Mouse (Mus musculus): ENCODE measurements around the gene Xpo5. TPM values are rescaled to one million over a fixed set of nuclear protein-coding genes. Genes with fewer than 3 reads are reported as not detected.
A peak's percentile ranks its signal among the peaks of the same experiment; 100 is the strongest.

Gene Xpo5
- total RNA-seq, 2 experiments from 2014 or later: 45.7 to 85.4 TPM

DNA sequence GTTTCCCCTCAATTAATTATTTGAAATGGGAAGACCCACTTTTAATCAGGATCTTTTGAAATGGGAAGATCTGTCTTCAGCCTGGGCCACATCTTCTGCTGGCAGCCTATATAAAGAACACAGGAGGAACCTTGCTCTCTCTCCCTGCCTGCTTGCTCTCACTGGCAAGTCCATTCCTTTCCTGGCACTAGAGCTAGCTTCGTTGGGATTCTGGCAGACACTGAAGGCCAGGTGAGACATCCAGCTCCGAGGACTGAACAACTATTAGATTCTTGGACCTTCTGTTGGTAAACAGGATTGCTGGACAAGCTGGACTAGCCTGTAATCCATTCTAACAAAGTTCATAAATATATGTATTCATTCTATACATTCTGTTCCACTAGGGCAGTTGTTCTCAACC is 13.8 kb upstream of the Xpo5 start:
- no peak for DNase-seq (ENCODE audit: low spot score in 2 of 2)

DNA sequence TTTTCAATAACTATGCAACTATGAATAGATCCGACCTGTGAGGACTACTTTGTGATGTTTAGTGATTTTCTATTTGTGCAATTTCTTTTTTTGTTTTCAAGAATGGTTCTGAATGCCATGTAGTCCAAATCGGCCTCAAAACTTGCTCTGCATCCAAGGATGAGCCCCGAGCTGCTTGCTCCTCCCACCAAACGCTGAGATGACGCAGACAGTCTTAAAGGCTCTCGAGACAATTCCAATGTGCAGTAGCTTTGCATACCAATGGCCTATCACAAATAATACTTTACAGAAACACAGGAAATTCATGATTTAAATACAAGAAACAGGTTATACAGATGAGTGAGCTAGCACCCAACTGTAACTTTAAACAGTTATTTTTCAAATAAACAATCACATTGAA is 1.4 kb upstream of the Xpo5 start:
- DNase-seq (ENCODE audit: low spot score in 2 of 2): no peak

DNA sequence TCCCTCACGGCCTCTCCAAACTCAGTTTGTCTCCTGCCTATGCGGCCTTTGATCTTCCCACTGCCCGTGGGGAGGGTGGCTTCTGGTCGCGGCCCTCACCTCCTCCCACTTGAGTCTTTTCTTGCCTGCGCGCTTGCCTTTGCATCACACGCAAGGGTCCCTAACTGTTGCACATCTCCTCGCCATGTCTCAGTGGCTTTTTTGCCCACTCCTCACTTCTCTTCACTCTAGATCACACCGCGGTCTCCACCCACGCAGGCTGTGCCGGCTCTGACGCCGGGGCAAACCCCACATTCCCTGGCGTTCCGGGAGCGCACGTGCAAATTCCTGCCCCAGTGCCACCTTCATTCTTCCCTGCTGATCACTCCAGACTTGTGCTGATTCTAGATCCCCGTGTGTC is 496 bp downstream of the Xpo5 start:
- DNase-seq (ENCODE audit: low spot score in 2 of 2): peak; percentile 41

DNA sequence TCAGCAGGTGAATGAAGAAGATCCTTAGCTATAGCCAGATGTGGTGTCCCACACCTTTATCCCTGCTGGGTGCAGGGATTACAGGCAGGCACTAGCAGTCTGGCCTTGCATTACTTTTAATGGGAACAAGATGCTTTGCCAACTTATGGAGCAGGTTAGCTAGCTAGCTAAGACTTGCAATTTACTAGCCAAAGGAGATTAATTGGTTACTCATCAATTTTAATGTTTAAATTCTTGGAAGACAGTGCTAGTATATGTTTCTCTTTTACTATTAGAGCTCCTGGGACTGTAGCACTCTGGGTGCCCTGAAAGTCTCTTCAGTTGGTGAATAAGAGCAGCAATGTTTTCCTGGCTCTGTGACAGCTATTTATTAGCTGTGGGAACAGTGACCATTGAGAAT is 4.1 kb downstream of the Xpo5 start:
- no peak for DNase-seq (ENCODE audit: low spot score in 2 of 2)

DNA sequence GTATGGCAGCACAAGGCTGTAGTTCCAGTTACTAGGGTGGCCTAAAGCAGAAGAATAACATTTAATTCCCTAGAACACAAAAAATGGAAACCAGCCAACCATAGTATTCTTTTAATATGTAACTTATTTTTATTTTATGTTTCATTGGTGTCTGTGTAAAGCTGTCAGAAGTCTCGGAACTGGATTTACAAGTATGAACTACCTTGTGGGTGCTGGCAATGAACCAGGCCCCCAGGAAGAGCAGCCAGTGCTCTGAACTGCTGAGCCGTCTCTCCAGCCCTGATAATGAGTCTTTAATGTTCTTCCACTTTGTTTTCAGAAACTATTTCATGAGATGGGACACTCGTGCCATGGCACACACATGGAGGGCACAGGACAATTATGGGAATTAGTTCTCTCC is 8.0 kb downstream of the Xpo5 start:
- DNase-seq (ENCODE audit: low spot score in 2 of 2): no peak

DNA sequence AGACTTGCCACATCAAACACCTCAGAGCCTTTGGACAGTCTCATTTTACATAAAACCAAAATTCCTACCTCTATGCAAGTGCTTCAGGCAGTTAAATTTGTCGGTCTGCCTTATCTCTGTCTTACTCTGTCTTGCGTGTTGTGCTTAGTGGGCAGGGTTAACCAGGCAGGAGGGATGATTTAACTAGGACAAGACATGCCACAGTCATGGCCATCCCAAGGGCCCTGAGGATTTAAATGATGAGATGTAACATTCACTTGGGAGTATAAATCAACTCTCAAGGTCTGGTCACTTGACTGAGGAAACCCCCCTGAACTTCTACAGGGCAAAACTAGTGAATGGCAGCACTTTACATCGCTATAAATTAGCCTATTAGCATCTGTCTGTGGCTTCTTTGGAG is 19.0 kb downstream of the Xpo5 start:
- no peak for DNase-seq (ENCODE audit: low spot score in 2 of 2)

DNA sequence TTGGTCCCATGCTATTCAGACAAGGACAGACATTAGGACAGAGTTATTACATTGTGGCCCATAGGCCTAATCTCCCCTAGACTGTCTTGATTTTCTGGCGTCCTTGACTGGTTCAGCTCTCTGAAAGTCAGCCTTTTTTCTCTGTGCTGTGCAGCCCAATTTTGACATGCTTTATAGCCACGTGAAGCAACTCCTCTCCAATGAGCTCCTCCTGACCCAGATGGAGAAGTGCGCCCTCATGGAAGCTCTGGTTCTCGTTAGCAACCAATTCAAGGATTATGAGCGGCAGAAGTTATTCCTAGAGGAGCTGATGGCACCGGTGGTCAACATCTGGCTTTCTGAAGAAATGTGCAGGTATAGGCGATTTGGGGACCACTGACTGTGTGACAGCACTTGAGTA is 25.0 kb downstream of the Xpo5 start:
- peak in 1 of 2 experiments; percentile 45 for DNase-seq (ENCODE audit: low spot score in 2 of 2)

DNA sequence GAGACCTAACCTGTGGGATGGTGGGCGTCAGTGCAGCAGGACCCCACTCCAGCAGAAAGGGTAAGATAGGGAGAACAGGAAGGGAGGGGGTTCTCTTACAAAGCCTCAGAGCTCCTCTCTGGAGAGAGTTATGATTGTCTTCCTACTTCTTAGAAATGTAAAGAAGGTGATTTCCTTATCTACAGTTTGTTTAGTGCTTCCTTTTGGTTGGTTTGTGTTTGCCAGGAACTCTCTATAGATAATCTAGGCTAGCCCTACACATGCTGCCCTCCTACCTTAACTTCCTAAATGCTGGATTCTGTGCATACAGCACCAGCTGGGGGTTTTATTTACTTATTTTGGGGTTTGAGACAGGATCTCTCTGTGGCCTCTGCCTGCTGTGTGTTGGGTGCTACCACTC is 33.5 kb downstream of the Xpo5 start:
- DNase-seq (ENCODE audit: low spot score in 2 of 2): no peak

DNA sequence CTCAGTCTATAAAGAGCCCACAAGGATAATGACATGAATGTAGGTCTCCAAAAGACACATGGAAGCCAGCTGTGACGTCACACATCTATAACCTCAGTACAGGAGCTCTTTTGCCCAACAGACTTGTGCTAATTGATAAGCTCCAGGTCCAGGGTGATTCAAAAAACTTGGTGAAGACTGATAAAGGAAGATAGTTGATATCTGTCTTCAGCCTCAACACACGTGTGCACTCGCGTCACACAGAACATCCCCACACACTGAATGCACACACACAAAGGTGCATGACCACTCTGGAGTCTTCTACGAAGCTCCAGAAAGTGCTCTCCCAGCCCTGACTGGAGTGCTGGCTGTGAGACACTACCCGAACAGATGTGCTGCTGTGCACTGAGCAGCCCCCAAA is 34.5 kb downstream of the Xpo5 start:
- DNase-seq (ENCODE audit: low spot score in 2 of 2): no peak

DNA sequence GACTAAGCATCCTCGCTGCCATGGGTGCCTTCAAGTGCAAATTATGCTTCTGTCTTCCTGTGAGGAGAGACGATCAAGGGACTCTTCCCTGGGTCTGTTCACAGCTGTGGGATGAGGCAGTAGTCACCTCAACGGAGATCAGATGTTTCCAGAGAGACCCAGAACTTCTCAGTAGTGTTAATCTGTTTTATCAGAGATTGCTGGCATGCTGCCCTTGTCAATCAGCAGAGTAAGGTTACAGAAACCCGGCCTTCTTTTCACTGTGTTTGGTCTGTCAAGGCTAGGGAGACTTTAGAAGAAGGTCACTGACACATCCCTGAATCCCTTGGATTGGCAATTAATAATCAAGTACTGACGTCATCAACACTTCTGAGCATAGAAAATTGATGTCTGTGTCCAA is 34.9 kb downstream of the Xpo5 start:
- DNase-seq (ENCODE audit: low spot score in 2 of 2): peak in 1 of 2 experiments; percentile 37

DNA sequence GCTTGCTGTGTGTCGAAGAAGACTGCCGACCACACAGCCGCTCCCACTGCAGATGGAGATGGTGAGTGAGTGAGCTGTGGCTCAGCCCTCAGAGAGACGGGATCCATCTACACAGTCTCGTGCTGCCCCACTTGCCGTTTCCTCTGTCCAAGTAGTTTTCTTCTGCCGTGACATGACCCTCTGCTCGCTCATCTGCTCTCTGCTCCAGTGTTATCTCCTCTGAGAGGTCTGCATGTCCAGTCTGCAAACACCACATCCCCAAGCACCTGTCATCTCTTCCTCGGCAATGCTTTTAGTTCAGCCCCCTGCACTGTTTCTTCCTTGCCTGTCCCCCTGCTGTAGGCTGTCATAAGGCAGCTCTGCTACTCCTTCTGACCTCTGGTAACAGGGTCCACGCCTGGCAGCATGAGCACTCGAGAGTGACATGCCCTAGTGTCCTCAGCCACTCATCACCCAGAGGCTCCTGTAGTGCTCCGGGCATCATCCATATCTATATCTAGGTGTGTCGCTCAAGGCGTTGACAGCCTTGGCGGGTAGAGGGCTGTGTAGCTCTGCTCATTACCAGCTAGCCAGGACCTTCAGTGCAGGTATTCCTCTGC is 37.0 kb downstream of the Xpo5 start:
- no peak for DNase-seq (ENCODE audit: low spot score in 2 of 2)

DNA sequence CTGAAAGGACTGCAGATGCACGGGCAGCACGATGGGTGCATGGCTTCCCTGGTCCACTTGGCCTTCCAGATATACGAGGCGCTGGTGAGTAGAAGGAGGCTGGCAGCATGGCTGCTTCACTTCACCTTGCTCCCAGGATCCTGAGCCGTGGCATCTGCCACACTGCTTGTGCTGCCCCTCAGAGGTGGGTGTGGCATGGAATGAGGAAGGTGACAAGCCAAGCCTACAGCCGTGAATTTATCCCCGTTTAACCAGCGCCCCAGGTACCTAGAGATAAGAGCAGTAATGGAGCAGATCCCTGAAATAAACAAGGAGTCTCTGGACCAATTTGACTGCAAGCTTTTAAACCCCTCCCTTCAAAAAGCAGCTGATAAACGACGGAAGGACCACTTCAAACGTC is 38.9 kb downstream of the Xpo5 start:
- DNase-seq (ENCODE audit: low spot score in 2 of 2): no peak

DNA sequence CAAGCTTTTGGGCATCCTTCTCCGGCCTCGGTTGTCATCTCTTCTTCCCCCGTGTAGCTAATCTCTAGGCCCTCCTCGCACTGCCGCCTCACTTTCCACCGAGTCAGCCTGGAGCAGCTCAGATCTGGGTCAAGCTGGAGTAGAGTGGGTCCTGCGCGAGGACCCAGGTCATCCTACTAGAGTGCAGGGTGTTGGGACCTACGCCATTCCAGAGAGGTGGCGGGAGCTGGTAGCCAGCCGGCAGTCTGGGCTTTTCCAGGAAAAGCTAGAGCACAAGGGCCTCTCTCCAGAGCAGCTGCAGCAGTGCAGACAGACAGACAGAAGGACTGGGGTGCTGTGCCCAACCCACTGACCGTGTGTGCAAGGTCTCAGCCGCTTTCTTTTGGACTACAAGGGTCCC is 39.7 kb downstream of the Xpo5 start:
- no peak for DNase-seq (ENCODE audit: low spot score in 2 of 2)

DNA sequence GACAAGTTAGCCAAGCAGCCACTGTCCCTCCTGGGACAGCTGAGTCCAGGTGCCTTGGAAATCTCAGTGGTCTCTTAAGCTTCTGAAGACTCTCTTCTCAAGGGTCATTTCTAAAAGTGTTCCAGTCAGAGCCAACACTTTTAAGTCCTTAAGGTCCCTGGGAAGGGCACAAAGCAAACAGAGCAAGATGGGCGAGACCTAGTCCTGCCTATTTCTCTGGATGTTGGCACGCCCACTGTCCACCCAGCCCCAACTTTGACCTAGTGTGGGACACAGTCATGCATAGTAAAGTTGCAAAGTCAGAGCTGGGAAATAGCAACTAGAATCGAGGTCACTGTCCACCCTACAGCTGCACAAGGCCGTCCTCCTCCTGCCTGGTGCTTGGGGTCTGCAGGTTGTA is 40.4 kb downstream of the Xpo5 start:
- no peak for DNase-seq (ENCODE audit: low spot score in 2 of 2)

DNA sequence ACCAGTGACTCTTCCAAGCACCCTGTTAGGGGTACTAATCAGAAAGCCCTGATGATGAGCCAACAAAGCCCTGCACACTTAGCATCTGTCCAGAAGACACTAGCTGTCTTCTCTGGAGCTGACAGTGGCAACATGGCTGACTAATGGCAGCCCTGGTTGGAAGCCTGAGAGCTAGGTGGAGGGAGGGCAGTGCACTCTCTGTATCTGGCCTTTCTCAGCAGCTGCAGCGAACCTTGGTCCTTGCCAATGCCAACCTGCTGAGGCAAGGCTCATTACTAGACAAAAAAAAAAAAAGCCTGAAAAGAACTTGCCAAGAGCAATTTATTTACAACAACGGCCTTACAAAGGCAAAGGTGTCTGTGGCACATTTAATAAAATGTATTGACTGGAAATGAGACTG is 41.0 kb downstream of the Xpo5 start:
- no peak for DNase-seq (ENCODE audit: low spot score in 2 of 2)

DNA sequence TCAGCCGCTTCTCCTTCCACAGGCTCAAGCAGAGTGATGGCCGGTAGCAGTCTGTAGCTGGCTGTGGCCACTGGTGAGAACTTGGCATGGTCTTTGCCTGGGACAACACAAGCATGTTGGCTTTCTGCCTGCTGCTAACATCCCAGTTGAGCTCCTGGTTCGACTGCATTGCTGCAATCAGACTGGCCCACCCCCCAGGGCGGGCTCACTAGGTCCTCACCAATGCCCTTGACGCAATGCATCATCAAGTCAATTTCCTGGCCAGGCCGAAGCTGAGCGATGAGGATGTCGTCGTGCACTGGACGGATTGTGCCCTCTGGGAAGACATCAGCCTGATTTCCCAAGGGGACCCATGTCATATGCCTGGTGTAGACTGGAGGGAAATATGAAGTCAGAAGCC is 42.0 kb downstream of the Xpo5 start:
- peak in 1 of 2 experiments; percentile 57 for DNase-seq (ENCODE audit: low spot score in 2 of 2)

DNA sequence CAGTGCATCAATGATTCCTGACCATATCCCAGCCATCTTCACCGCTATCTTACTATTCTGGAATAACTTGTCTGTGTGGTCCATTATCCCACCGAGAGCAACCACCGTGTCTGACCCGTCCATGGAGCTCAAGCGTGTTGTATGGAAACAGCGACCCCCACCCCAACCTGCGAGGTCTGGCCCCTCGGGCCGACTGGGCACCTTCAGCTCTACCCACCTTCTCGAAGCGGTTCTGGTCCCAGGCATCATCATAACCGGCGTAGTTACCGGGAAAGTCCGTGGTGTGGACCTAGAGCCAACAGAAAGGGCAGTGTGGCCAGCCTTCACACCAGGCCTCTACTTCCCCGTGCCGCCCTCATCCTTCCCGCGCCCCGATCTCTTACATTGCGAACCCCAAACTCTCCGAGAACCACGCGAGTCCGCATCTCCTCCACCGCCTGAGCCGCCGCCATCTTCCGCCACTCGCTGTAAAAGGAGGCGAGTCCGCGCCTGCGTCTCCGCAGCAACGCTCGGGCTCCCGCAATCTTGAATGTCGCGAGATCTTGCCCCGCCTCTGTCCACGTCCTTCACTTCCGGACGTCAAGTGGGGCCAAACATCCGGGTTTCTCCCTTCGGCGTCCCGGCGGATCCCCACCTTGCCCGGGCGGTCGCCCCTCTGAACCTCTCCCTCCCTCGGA is 45.1 kb downstream of the Xpo5 start, which contains the start of the genes Polr1c and Yipf3:
TSS of gene Polr1c (minus strand) at position 543 of the 677 bp plus-strand sequence.
TSS of gene Yipf3 (plus strand) at position 569 of the 677 bp plus-strand sequence.
- peak; percentile 92 to 93 for DNase-seq (ENCODE audit: low spot score in 2 of 2)

DNA sequence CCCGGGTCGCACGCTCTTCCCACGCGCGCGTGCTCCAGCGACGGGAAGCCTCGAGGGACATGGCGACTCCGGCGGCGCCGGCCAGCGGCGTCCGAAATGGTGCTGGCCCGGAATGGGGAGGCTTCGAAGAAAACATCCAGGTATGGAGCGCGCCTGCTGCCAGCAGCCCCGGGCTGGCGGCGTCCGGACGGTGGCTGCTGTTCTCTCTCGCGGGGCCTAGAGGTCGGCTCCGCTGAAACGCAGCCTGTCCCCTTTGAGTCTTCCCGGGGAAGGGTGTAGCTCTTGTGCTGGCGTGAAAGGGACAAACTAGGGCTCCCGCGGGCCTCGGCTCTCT is 45.6 kb downstream of the Xpo5 start:
- peak in 1 of 2 experiments; percentile 38 for DNase-seq (ENCODE audit: low spot score in 2 of 2)

DNA sequence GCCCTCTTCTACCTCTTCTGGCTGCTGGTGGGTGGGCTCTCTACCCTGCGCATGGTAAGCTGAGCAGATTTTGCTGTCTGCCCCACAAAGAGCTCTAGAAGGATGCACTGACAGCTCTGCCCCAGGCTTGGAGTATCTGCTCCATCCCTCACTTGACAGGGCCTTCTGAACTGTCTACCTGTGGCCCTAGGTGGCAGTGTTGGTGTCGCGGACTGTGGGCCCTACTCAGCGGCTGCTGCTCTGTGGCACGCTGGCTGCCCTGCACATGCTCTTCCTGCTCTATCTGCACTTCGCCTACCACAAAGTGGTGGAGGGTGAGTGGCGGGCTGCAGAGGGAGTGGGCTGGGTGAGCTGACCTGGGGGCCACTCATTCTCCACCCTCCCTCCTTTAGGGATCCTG is 48.6 kb downstream of the Xpo5 start:
- DNase-seq (ENCODE audit: low spot score in 2 of 2): no peak

DNA sequence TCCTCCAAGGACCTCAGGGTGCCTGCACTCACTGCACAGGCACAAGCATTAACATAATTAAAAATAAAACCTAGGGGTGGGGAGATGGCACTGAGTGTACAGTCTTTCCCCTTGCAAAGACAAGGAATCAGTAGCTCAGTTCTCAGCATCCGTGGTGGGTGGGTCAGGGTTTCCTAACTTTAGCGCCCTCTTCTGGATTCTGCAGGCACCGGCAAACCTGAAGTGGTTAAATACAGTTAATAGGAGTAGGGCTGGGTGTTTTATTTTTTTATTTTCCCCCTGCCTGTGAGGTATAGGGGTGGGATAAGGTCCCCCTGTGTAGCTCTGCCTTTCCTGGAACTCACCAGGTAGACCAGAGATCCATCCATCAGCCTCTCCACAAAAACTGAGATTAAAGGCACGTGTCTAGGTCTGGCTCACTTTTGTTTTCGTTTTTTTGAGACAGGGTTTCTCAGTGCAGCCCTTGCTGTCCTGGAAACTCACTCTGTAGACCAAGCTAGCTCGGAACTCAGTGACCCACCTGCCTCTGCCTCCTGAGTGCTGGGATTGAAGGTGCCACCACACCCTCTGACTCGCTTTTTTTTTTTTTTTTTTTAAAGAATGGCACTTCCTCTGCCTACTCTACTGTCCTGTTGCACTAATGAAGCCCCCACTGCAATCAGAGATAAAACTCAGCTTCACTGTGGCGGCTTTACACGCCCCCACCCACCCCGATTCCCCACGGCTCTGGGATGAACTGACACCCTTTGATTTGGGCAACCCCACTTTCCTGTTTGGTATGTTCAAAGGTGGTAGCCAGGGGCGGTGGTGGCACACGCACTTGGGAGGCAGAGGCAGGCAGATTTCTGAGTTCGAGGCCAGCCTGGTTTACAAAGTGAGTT is 50.2 kb downstream of the Xpo5 start:
- DNase-seq (ENCODE audit: low spot score in 2 of 2): peak in 1 of 2 experiments; percentile 43

DNA sequence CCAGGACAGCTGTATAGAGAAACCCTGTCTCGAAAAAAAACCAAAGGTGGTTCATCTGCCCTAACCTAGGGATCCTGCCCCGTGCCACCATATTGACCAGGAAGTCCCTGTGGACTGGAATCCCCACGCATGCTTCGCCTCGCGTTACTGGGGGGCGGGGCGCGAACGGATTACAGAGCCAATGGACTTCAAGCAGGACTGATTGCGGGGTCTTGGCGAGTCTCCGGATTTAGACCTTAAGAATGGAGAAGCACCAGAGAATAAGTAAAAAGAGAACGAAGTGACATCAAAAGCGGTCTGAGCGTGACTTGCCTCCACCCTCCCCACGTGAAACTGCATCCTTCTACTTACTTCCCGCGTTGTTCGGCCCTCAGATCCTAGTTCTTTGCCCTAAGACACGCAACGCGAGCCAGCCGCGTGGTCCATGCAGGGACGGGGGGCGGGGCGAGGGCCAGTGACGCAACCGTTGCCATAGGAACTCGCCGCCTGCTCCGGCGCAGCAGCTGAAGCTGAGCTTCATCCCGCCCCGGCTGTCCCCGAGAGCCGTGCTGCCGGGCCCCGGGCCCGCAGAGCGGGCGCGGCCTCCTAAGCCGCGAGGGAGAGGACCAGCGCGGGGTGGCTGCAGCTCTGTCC is 51.0 kb downstream of the Xpo5 start, which contains the start of gene Lrrc73:
TSS of gene Lrrc73 (plus strand) at position 80 of the 633 bp plus-strand sequence.
- DNase-seq (ENCODE audit: low spot score in 2 of 2): peak; percentile 91 to 93

DNA sequence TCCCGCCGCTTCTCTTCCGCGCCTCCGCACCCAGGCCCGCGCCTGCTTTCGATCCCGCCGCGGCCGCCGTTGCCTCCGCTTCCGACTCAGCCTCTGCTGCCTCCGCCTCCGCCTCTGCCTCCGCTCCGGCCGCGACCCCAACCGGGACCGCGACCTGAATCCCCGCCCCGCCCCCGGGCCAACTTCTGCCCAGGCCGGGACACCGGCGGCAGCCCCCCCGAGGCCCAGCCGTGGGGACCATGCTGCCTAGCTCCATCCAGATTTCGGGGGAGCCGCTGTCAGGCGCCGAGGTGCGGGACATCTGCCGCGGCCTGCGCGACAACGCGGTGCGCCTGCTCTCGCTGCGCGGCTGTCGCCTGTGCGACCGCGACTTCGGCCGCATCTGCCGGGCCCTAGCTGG is 51.5 kb downstream of the Xpo5 start:
- DNase-seq (ENCODE audit: low spot score in 2 of 2): peak; percentile 47 to 58

Data from adrenal gland, adult 18-20 months (tissue).